Mouse (Mus musculus) stomach, postnatal 0 days (tissue): Measurements from ENCODE around the gene Naglu. TPM values are rescaled to one million over a fixed set of nuclear protein-coding genes. Genes with fewer than 3 reads are reported as not detected.

Experiments used
- ATAC-seq: fragments of 200-750 bp; cut with Nextera tagmentation; 2 replicates; pipeline ENCODE4 v1.8.0; 2017; ENCODE audit not compliant: low FRiP score, low TSS enrichment
- DNase-seq: peaks from one replicate; pipeline ENCODE4 v3.0.0-alpha.2; 2016; ENCODE audit warnings: low spot score
- H3K27ac ChIP-seq: fragments of 300-500 bp; sonication (generic); replicated peaks from 2 replicates; pipeline ENCODE4 v1.5.1; 2014; ENCODE audit warnings: mild to moderate bottlenecking, control low read depth
- H3K27me3 ChIP-seq: fragments of 300-500 bp; sonication (generic); 2 replicates; pipeline ENCODE4 v1.6.1; 2014; ENCODE audit warnings: low read length; ENCODE audit not compliant: control insufficient read depth, insufficient read depth
- H3K36me3 ChIP-seq: fragments of 300-500 bp; sonication (generic); 2 replicates; pipeline ENCODE4 v1.6.1; 2014; ENCODE audit warnings: low read length, mixed read lengths; ENCODE audit not compliant: control insufficient read depth, insufficient read depth
- H3K4me1 ChIP-seq: fragments of 300-500 bp; sonication (generic); replicated peaks from 2 replicates; pipeline ENCODE4 v1.6.1; 2014; ENCODE audit warnings: antibody characterized with exemption; ENCODE audit not compliant: control insufficient read depth, insufficient read depth
- H3K4me2 ChIP-seq: fragments of 300-500 bp; sonication (generic); replicated peaks from 2 replicates; pipeline ENCODE4 v1.6.1; 2014; ENCODE audit warnings: low read depth, mild to moderate bottlenecking, control low read depth, moderate library complexity
- H3K4me3 ChIP-seq: fragments of 300-500 bp; sonication (generic); 2 replicates; pipeline ENCODE4 v1.5.1; 2014; ENCODE audit warnings: low read depth, low read length, control low read depth
- H3K9ac ChIP-seq: fragments of 300-500 bp; sonication (generic); 2 replicates; pipeline ENCODE4 v1.6.1; 2014; ENCODE audit warnings: mild to moderate bottlenecking, low read length, control low read depth, mixed read lengths
- H3K9me3 ChIP-seq: fragments of 300-500 bp; sonication (generic); 2 replicates; pipeline ENCODE4 v1.6.1; 2016; ENCODE audit warnings: low read length; ENCODE audit not compliant: control insufficient read depth
- CTCF ChIP-seq: IDR thresholded peaks from 2 replicates; pipeline ENCODE4 v1.5.1; 2016; ENCODE audit warnings: antibody characterized with exemption, low read depth, mild to moderate bottlenecking, moderate library complexity
- EP300 ChIP-seq: optimal IDR thresholded peaks from 2 replicates; pipeline ENCODE3; 2016; ENCODE audit warnings: antibody characterized with exemption
- WGBS: fragments of 180-500 bp; shearing (Covaris S2); extraction: QIAGEN DNeasy Blood & Tissue Kit; methylation state at CpG from one replicate; pipeline ENCODE4 v1.1.7; 2014; 5-methylcytosine and 5-hydroxymethylcytosine counted together
- polyA plus RNA-seq: library from polyadenylated mRNA; unstranded; fragments of >200 nt; fragmentation: Nextera tagmentation; extraction: Ambion mirVana; gene quantifications from 2 replicates; pipeline ENCODE4 v1.2.1, GENCODE M21; 2015

The Naglu gene
- polyA plus RNA-seq, 1 experiment from 2014 or later = 16.0 TPM

DNA sequence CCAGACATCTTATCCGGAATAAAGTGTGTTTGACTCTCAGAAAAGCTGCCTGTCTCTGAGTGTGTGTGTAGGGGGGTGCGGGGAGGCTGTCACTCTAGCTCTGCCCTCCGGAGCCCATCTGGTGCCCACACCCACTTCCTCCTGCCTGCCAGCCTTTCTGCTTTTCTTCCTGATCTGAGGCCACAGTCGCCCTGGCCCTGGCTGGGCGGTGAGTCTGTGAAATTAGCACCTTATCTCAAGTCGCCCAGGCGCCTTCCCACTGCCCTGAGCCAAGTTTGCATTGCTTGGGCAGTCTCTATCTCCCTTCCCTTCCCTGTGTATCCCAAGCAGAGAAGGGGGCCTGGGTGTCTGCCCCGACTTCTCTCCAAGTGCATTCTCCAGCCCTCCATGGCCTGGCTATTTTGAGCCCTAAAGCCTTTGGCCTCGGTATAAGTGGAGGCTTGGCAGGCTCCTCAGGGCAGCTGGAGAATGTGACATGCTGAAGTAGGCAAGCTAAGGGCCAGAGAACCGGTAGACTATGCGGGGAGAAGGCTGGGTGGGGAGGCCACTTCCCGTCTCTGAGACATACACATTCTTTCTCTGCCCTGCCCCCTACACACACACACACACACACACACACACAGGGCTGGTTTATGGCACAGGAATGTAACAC, 6.0 kb upstream of the Naglu start:
- ATAC-seq = peak; percentile 68
- Histone ChIP-seq H3K4me2 (no peak overlapping the region), H3K36me3 (0 out of 2 replicates have a peak, but pooled peaks cover 3% of the 10 kb centered on the region), H3K4me1 (peaks cover 21% of the 10 kb centered on the region), H3K27ac (peak overlapping the region; percentile 94), H3K9ac (peak overlapping the region; percentile 47), H3K27me3 (no peaks in the 10 kb centered on the region), H3K4me3 (no peak overlapping the region), H3K9me3 (no peaks in the 10 kb centered on the region)
- 11% methylated on average over 12 of the region's 12 CpGs for WGBS
- TF ChIP-seq CTCF = no peak
- TF ChIP-seq EP300 = no peak
- DNase-seq = peak; percentile 83

GRCm38 (mm10) chr11:101064462-101064861, 5.3 kb upstream of the Naglu start:
- H3K36me3 ChIP-seq = 0 out of 2 replicates have a peak, but pooled peaks cover 3% of the 10 kb centered on the region
- no peaks in the 10 kb centered on the region for H3K27me3 ChIP-seq
- ATAC-seq (no peak), DNase-seq (no peak)
- no peak overlapping the region for H3K4me2 ChIP-seq
- no peak overlapping the region for H3K4me3 ChIP-seq
- no peaks in the 10 kb centered on the region for H3K9me3 ChIP-seq
- WGBS = 62% methylated on average over 4 of the region's 4 CpGs
- H3K9ac ChIP-seq = no peak overlapping the region
- H3K27ac ChIP-seq = peak overlapping the region; percentile 94
- H3K4me1 ChIP-seq = peaks cover 21% of the 10 kb centered on the region
- TF ChIP-seq EP300 = no peak
- no peak for TF ChIP-seq CTCF

DNA sequence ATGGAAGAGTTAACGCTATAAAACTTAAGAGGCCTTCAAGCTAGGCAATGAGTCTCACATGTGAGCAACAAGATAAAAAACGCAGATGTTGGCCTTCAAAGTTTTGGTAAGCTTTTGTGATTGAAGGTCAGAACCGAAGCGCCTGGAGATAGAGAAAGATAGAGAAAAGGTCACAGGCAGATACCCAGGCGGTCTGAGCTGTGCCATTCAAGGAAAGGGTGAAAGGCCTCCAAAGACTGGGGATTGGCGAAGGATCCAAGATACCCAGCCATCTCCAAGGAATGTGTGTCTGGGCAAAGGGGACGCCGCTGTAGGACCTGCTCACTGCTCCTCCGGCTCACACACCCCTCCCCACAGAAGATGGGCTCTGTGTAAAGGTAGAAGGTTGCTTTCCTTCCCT, 4.8 kb upstream of the Naglu start:
- no peak for ATAC-seq
- no peak for DNase-seq
- Histone ChIP-seq H3K4me3 (no peak overlapping the region), H3K27me3 (no peaks in the 10 kb centered on the region), H3K4me2 (no peak overlapping the region), H3K36me3 (0 out of 2 replicates have a peak, but pooled peaks cover 3% of the 10 kb centered on the region), H3K27ac (peak overlapping the region; percentile 31; the same call in 1 of the 2 replicates), H3K9me3 (no peaks in the 10 kb centered on the region), H3K4me1 (peaks cover 21% of the 10 kb centered on the region), H3K9ac (no peak overlapping the region)
- 86% methylated on average over 9 of the region's 9 CpGs for WGBS
- TF ChIP-seq CTCF (no peak), EP300 (no peak)

GRCm38 (mm10) chr11:101066549-101067412, 3.0 kb upstream of the Naglu start:
- peak overlapping the region; percentile 48 for H3K4me2 ChIP-seq
- peaks cover 21% of the 10 kb centered on the region for H3K4me1 ChIP-seq
- peak overlapping the region; percentile 79 for H3K27ac ChIP-seq
- H3K9me3 ChIP-seq = no peaks in the 10 kb centered on the region
- TF ChIP-seq EP300 (no peak), CTCF (peak; percentile 100)
- peak overlapping the region; percentile 15; the same call in 1 of the 2 replicates for H3K4me3 ChIP-seq
- WGBS = 13% methylated on average over 18 of the region's 18 CpGs
- DNase-seq (peak; percentile 89), ATAC-seq (peak; percentile 13; the same call in 1 of the 2 replicates)
- H3K36me3 ChIP-seq = peaks cover 3% of the 10 kb centered on the region; the same call in 1 of the 2 replicates
- no peaks in the 10 kb centered on the region for H3K27me3 ChIP-seq
- peak overlapping the region; percentile 38; the same call in 1 of the 2 replicates for H3K9ac ChIP-seq

DNA sequence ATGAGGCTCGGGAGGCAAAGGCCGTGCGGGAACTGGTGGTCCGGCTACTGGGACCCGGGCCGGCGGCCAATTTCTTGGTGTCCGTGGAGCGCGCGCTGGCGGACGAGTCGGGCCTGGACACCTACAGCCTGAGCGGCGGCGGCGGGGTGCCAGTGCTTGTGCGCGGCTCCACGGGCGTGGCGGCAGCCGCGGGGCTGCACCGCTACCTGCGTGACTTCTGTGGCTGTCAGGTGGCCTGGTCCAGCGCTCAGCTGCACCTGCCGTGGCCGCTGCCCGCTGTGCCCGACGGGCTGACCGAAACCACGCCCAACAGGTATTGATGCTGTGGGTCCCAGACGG, 346 bp downstream of the Naglu start:
- peak; percentile 65 for ATAC-seq
- Histone ChIP-seq H3K4me1 (no peaks in the 10 kb centered on the region; the same call in 1 of the 2 replicates), H3K4me3 (peak overlapping the region; percentile 73), H3K9me3 (no peaks in the 10 kb centered on the region), H3K27me3 (no peaks in the 10 kb centered on the region), H3K9ac (peak overlapping the region; percentile 75), H3K36me3 (no peaks in the 10 kb centered on the region; the same call in 1 of the 2 replicates), H3K4me2 (peak overlapping the region; percentile 99), H3K27ac (peak overlapping the region; percentile 61)
- no peak for DNase-seq
- 1% methylated on average over 36 of the region's 36 CpGs for WGBS
- TF ChIP-seq CTCF (no peak), EP300 (no peak)
